Mouse (Mus musculus) urinary bladder, postnatal 10 days (tissue): ENCODE measurements around the gene Ltv1.
"Not testable (repeated sequence)": the region's sequence is repeated elsewhere in the genome, so short reads cannot be mapped to it uniquely, and the experiment has no call there.

ENCODE experiments used
- DNase-seq: peaks from one replicate; pipeline ENCODE4 v3.0.0; 2022; ENCODE audit warnings: low spot score

The Ltv1 gene

GRCm38 (mm10) chr10:13193496-13193895 lies 528 bp upstream of the Ltv1 start:
- DNase-seq, result not testable (repeated sequence)

- no peak for DNase-seq
Observed at GRCm38 (mm10) chr10:13189881-13190280, 3.1 kb downstream of the Ltv1 start.

DNA sequence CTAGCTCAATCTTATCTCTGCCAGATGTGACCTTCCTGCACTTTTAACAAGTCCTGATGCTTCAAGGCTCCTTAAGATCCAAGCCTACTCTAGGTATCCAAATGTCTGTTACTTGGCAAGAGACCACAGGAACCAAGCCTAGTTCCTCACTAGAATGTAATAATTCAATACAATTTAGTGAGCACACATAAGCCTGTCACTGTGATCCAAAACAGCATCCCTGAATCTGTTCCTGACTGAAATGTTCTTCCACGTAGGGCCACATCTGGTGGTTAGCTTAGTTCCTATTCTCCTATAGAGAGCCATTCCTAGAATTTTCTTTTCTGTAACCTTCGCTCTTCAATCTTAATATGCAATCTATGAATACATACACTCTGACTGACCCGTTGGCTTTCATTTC lies 6.2 kb downstream of the Ltv1 start:
- DNase-seq, result no peak

DNA sequence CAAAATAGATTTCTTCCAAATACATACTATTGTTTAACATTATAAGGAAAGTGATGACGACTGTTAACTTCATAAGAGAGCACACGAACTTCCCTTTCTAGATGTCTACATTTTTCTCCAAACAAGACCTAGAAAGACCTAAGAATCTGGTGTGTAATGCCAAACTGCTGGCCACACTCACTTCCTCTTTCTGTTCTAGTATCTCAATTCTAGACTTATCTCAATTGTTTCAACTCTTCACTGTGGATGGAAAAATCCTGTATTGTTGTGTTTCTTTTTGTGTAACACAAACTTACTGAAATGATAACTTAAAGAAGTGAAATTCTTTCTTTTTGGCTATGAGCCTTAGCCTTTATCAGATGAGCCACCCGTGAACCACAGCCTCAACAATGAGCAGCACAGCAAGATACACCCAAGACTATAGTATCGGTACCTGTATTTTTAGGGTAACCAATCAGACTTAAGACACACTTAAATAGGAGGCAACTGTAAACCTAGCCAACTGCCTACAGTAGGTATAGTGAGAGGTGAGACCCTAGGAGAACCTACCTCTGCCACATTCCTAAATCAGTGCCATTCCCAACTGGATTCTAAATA lies 8.7 kb downstream of the Ltv1 start:
- DNase-seq, result no peak

DNA sequence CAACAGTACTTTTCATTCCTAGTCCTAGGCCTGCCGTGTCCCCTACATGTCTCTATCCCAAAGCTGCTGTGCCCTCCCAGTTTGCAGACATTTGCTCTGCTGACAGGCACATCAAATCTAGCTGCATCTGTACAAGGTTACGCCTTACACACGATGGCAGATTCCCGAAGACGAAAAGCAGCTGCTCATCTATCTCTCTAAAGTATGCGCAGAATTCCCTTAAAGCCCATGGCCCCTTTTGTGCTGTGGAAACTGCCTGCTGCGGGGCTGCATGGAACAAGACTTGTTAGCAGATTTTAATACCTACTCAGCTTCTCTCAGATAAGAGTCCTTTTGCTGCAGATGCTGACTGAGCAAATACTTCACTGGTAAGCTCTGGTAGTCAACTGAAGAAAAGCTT lies 12.8 kb downstream of the Ltv1 start:
- no peak for DNase-seq

- no peak for DNase-seq
Observed at GRCm38 (mm10) chr10:13177973-13178624, 14.9 kb downstream of the Ltv1 start, which contains the start of gene Zc2hc1b. TSS of gene Zc2hc1b (minus strand) at chr10:13178023.

DNA sequence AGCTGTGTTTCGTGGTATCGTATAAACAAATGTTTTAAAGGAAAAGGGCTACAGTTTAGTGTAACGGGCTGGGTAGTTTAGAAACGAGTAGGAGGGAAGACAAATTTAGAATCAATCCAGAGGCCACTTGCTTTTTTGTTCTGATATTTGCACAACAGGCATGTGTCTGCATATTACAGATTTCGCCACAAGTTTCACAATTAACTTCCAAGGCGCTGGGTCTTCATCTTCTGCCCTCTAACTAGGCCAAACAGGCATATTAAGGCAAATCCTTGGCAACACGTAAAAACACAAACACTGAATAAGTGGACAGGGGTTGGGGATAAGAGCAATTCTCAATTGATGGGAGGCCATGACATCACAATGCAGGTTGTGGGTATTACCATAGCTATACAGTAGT lies 17.1 kb downstream of the Ltv1 start:
- no peak for DNase-seq

DNA sequence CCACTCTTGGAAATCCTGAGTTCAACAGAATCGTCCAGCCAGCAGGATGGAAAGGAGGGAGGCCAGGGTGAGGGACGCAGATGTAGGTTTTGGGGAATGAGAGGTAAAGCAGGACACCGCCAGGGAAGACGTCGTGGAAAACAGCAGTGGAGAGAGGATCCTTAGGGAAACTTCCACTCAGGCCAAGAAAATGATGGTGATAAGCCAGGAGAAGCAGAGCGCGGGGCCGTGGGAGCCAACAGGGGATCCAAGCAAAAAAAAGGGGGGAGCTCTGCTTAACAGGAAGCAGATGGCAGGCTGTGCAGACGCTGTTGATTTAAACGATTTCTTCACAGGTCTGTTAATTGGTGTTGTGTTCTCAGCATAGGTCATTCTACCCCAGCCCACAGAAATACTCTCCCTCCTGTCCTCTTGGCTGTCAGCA lies 20.2 kb downstream of the Ltv1 start:
- no peak for DNase-seq

- no peak for DNase-seq
Observed at GRCm38 (mm10) chr10:13171461-13171860, 21.5 kb downstream of the Ltv1 start.

DNA sequence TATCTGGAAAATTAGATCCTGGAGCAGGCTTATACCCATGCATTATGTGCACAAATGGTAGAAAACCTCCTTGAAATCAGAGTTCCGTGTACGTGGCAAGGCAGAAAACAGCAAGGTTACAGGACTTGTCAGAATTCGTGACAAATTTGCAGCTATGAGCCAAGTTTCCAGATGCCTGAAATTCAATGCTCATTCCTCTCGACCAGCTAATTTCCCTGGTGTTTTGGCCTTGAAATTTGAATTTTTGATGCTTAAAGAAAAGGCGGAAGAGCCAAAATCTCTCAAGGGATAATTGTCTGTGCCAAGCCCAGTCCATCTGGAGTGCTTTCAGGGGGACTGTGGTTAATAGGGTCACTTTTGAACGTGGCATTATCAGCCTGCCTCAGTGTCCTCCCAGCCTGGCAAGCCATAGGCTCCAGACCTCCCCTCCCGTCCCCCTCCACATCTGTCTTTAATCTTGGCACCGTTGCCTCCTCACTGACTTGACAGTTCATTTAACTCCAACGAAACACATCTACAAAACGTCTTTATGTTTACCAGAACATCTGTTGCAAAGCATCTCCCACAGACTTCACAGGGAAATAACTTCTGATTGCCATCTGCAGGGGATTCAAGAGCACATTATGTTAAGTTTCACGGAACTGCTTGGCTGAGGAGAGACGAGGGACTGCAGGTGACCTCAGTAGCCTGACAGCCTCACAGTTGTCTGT lies 22.1 kb downstream of the Ltv1 start:
- DNase-seq, result no peak

GRCm38 (mm10) chr10:13168461-13168860 lies 24.5 kb downstream of the Ltv1 start:
- DNase-seq, result no peak

- no peak for DNase-seq
Observed at GRCm38 (mm10) chr10:13162031-13162430, 30.9 kb downstream of the Ltv1 start.

DNA sequence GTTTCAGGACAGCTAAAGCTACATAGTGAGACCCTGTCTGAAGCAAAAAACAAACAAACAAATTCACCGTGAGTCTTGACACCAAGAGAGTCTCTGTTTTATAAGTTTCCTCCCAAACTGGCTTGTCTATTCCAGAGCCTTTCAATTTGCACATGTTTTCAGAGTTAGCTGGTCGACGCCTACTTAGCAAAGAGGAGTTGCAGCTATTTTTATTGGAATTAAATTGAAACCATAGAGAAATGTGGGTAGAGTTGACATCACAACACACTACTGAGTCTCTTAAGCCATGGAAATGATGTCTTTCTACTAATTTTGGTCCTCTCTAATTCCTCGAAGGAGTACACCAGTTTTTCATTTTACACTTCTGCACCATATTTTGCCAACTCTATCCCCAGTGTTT lies 32.1 kb downstream of the Ltv1 start:
- DNase-seq, result no peak

DNA sequence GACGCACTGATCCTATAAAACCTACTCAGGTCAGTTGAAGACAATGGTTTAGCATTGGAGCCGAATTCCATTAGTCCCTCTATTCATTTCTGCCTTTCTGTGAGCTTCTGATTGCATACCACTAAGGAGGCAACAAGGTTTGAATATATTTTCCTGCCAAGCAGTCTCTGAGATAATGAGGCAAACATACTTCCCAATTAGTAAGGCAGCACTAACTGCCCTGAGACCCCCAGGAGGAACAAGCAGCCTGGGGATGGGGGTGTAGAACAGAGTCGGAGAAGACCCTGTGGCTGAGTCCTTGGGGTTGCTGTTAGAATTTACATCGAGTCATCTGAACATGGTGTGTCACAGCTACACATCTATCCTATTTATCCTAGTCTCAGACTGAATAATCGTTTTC lies 37.6 kb downstream of the Ltv1 start:
- no peak for DNase-seq

- DNase-seq, result no peak
Observed at GRCm38 (mm10) chr10:13152811-13153364, 40.1 kb downstream of the Ltv1 start.

DNA sequence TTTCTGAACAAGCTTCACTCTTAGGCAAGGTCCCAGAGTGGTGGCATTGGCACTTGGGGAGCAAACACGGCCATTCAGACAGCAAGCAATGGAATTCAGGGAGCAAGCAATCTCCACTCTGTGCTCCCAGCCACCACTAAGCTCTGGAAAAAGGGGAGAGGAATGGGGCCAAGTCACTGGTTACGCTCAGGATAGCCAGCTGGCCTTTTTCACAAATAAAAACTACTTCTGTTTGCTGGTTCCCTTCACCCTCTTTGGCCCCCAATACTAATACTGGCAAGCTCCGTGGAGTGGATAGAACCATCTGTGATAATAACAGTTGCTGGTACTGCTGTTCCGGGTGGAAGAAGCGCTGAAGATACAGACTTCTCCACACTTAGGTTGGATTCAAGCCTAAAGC lies 41.6 kb downstream of the Ltv1 start:
- no peak for DNase-seq

GRCm38 (mm10) chr10:13150435-13150834 lies 42.5 kb downstream of the Ltv1 start:
- DNase-seq, result no peak

- DNase-seq, result no peak
Observed at GRCm38 (mm10) chr10:13140434-13140833, 52.5 kb downstream of the Ltv1 start.

DNA sequence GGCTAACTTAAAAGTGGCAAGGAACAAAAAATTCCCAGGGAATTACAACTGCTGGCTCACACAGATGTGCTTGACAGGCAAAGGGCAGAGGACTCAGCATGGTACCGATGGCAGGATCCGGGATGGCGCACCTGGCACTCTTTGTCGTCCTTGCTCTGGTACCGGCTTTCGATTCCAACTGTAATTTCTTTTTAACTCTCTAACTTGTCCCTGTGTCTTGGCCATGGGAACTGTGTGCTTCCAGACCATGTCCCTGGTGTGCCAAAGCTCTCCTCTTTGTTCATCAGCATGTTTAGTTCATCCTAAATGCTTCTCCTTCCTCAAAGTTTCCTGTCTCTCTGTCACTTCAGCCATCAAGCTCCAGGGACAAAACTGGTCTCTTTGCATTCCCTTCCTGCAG lies 55.1 kb downstream of the Ltv1 start:
- DNase-seq, result no peak

GRCm38 (mm10) chr10:13135751-13136150 lies 57.2 kb downstream of the Ltv1 start:
- DNase-seq, result no peak

DNA sequence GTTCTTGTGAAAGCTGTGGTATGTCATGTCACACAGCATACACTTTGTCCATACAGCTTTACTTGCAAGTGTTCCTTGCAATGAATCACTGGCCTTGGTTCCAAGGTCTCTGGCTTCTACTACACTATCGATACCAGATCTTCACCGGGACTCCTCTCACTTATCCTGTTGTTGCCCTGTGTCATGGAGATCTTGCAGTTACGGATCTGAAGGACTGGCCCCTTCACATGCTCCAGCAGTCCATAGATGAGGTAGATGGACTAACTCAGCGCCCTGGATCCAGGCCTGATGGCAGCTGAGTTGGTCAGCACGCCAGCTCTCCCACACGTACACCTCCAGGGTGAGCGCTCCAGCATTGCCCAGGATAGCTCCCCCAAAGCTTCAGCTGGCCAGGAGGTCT lies 57.7 kb downstream of the Ltv1 start:
- DNase-seq, result no peak

GRCm38 (mm10) chr10:13133850-13134249 lies 59.1 kb downstream of the Ltv1 start:
- DNase-seq, result no peak
